Mouse (Mus musculus) splenic B cell, adult 2 months (primary cell): Measurements from ENCODE around the gene Ptms.
"Not testable (repeated sequence)": the region's sequence is repeated elsewhere in the genome, so short reads cannot be mapped to it uniquely, and the experiment has no call there.

Experiments
- DNase-seq: peaks from one replicate; pipeline ENCODE4 v3.0.0-alpha.2; 2011; ENCODE audit warnings: low read depth, low spot score
- H3K27me3 ChIP-seq: 2 replicates; pipeline ENCODE4 v1.6.1; 2012; ENCODE audit warnings: mild to moderate bottlenecking, low read length, moderate library complexity, mixed read lengths; ENCODE audit not compliant: control insufficient read depth, poor library complexity, insufficient read depth, severe bottlenecking
- H3K36me3 ChIP-seq: 2 replicates; pipeline ENCODE4 v1.6.1; 2012; ENCODE audit warnings: mild to moderate bottlenecking, low read length, moderate library complexity, mixed read lengths; ENCODE audit not compliant: control insufficient read depth, poor library complexity, insufficient read depth, severe bottlenecking

Ptms gene

GRCm38 (mm10) chr6:124904161-124904981, 15.5 kb downstream of the Ptms start:
- DNase-seq, result peak; percentile 58
- no peaks in the 10 kb centered on the region for H3K27me3 ChIP-seq
- H3K36me3 ChIP-seq, result no peaks in the 10 kb centered on the region

- Histone ChIP-seq H3K27me3 (no peaks in the 10 kb centered on the region), H3K36me3 (no peaks in the 10 kb centered on the region)
- DNase-seq, result peak; percentile 95
Measured at GRCm38 (mm10) chr6:124903580-124904151, 16.2 kb downstream of the Ptms start.

DNA sequence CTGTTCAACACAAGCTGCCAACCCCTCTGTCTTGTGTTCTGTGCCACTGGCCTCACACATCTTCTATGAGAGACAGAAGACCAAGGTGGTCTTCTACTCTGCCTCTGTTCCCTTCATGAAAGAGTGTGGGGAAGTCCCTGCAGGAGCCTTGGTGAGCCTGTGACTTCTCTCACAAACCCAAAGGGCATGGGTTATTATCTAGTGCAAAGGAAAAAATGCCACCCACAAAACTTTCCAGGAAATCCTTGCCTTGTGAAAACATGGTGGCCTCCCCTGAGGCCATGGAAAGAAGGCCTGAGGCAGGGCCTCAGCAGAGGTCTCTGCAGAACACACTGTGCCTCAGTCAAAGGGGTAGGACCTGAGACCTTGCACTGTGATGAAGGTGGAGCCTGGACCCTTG, 18.1 kb downstream of the Ptms start:
- DNase-seq, result no peak
- no peaks in the 10 kb centered on the region for H3K27me3 ChIP-seq
- no peaks in the 10 kb centered on the region for H3K36me3 ChIP-seq

- DNase-seq, result peak; percentile 49
- Histone ChIP-seq H3K36me3 (no peaks in the 10 kb centered on the region), H3K27me3 (no peaks in the 10 kb centered on the region)
Measured at GRCm38 (mm10) chr6:124900801-124901480, 19.0 kb downstream of the Ptms start.

DNA sequence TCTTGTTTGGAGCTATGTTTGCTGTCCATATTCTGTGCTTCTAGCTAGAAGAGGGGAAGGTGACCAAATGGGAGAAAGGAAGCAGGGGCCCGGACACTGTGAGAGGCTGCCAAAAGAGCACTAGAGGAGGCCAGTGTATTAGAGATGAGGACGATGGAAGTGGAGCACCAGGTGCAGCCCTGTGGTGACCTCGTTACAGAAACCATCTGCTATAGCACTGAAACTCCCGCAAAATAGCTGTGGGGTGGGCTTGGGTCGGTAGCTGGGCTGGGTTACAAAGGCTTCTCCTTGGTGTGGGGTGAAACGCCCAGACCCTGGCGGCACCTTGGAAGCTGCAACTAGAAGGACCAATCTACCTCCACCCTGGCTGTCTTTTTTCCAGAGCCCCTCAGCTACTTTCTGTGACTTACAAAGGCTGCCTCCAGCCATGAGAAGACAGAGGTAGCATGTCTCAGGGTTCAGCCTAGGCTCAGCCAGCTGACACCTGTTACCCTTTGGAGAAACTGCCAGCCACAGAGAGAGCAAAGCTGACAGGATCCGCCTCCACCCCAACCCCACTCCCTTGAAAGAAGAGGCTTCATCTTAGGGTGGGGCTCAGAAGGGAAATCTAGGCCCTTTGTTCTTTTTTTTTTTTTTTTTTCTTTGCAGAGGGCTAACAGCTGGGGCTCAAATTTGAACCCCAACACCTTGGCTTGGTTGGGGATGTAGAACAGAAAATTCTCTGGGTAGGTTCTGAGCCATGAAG, 19.7 kb downstream of the Ptms start:
- H3K27me3 ChIP-seq, result no peaks in the 10 kb centered on the region
- DNase-seq, result no peak
- H3K36me3 ChIP-seq, result no peaks in the 10 kb centered on the region

DNA sequence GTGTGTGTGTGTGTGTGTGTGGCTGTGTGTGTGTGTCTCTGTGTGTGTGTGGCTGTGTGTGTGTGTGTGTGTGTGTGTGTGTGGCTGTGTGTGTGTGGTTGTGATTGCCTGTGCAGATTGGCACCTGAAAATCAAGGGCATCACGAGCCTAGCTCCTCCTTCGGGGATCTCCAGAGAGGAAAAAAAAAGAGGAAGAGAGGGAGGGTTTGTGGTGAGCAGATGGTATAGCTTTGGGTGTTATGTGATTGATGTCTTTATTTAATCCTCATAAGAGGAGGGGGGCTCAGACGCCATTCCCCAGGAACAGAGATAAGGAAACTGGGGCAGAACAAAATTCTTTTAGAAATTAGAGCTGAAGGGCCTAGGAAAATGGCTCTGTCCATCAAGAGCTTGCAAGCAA, 21.5 kb downstream of the Ptms start:
- Histone ChIP-seq H3K27me3 (no peaks in the 10 kb centered on the region), H3K36me3 (no peaks in the 10 kb centered on the region)
- DNase-seq, result peak; percentile 66

GRCm38 (mm10) chr6:124894113-124894512, 25.8 kb downstream of the Ptms start:
- H3K36me3 ChIP-seq, DNase-seq, H3K27me3 ChIP-seq: not testable (repeated sequence)

GRCm38 (mm10) chr6:124890997-124891396, 28.9 kb downstream of the Ptms start:
- no peak for DNase-seq
- Histone ChIP-seq H3K27me3 (no peaks in the 10 kb centered on the region), H3K36me3 (no peaks in the 10 kb centered on the region)

DNA sequence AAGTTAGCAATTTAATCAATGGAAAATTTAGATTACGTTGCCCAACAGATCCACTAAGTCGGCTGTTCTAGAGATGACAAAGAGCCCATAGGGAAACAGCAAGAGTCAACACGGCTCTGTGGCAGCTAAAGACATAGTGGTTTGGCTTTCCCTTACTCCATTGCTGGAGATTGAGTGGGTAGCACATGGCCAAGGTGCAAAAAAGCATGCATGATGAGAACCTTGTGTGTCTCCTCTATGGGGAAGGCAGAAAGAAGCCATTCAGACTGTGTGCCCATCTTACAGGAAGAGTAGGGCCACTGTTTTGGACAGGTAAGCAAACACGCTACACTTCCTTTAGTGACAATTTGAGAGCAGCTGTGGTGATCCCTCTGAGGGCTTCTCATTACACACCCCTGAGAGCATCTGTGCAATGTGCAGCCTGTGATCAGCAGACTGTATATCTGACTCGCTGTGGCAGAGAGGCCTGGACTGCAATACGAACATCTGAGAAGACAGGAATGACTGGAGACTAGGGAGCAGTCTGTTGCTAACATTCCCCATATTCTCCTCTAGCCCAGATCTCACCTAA, 31.3 kb downstream of the Ptms start:
- DNase-seq, result no peak
- H3K36me3 ChIP-seq, result no peaks in the 10 kb centered on the region
- H3K27me3 ChIP-seq, result no peaks in the 10 kb centered on the region

GRCm38 (mm10) chr6:124887986-124888385, 31.9 kb downstream of the Ptms start, which contains the start of gene Cd4:
TSS of gene Cd4 (minus strand) at chr6:124888221.
- DNase-seq, result no peak

DNA sequence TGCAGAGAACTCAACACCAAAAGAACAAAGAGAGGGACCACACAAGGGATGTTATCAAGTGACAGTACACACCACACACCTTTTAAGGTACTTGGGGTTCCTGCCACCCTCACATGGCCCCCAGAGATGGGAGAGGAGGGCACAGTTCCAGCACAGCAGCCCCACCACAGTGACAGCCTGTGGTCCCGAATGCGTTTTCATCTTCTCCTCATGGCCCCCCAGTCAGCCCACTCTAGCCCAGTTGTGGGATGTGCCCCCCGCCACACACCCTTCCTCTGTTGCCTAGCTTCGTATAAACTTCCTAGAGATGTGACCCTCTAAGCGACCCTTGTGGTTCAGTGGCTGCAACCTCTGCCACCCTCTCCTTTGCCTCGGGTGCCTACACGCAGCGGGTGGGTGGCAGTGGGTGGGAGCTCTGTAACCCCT, 33.9 kb downstream of the Ptms start:
- H3K36me3 ChIP-seq, result no peaks in the 10 kb centered on the region
- H3K27me3 ChIP-seq, result no peaks in the 10 kb centered on the region
- no peak for DNase-seq

More at GRCm38 (mm10) chr6:124887986-124888385, 31.9 kb downstream of the Ptms start, which contains the start of gene Cd4:
- H3K36me3 ChIP-seq, result no peaks in the 10 kb centered on the region
- H3K27me3 ChIP-seq, result no peaks in the 10 kb centered on the region

- no peaks in the 10 kb centered on the region for H3K27me3 ChIP-seq
- no peak for DNase-seq
- H3K36me3 ChIP-seq, result no peaks in the 10 kb centered on the region
Measured at GRCm38 (mm10) chr6:124884714-124885500, 35.0 kb downstream of the Ptms start.

DNA sequence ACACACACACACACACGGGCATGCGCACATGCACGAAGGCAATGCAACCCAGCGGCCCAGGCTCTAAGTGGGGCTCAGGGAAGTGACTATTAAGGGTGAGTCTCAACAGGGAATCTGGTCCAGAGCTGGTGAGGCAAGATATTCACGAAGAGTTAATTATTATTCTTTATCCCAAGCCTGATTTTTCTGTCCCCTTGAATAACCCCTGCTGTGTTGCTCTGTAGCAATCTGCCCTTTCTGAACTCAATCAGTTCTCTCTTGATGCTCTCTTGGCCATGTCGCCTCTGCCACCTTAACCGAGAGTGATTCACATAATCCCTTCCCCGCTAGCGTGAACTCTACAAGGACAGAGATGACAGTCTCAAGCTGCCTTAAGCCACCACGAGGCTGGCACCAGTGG, 36.6 kb downstream of the Ptms start:
- H3K27me3 ChIP-seq, result no peaks in the 10 kb centered on the region
- no peak for DNase-seq
- no peaks in the 10 kb centered on the region for H3K36me3 ChIP-seq

- H3K36me3 ChIP-seq, result no peaks in the 10 kb centered on the region
- DNase-seq, result no peak
- no peaks in the 10 kb centered on the region for H3K27me3 ChIP-seq
Measured at GRCm38 (mm10) chr6:124881821-124882220, 38.1 kb downstream of the Ptms start.
